Mouse (Mus musculus) erythroblast, adult 5-6 weeks (primary cell): ENCODE measurements around the gene Klc1. TPM values are rescaled to one million over a fixed set of nuclear protein-coding genes. Genes with fewer than 3 reads are reported as not detected.
"Not testable (repeated sequence)": the region's sequence is repeated elsewhere in the genome, so short reads cannot be mapped to it uniquely, and the experiment has no call there.

Experiments
- ATAC-seq: replicated peaks from 2 replicates; pipeline ENCODE4 v1.8.0; 2016; ENCODE audit warnings: moderate number of reproducible peaks, mild to moderate bottlenecking, moderate TSS enrichment, inconsistent platforms; ENCODE audit not compliant: poor library complexity, low FRiP score, severe bottlenecking
- total RNA-seq, 2 experiments: library from RNA; stranded (forward) in 1 of 2; stranded (reverse) in 1 of 2; fragments of 150-400 nt in 1 of 2; fragments of 200-764, 138-1000 nt in 1 of 2; gene quantifications; 2 replicates each; pipeline versions ENCODE4 v1.2.3 to v1.2.4; 2015 to 2017; ENCODE audit warnings: low replicate concordance in 2 of 2

Gene Klc1
- 3.8 and 13.1 TPM in 2 replicates for total RNA-seq (2015; ENCODE audit: low replicate concordance)
- 12.9 and 21.9 TPM in 2 replicates for total RNA-seq (2017; ENCODE audit: low replicate concordance)

DNA sequence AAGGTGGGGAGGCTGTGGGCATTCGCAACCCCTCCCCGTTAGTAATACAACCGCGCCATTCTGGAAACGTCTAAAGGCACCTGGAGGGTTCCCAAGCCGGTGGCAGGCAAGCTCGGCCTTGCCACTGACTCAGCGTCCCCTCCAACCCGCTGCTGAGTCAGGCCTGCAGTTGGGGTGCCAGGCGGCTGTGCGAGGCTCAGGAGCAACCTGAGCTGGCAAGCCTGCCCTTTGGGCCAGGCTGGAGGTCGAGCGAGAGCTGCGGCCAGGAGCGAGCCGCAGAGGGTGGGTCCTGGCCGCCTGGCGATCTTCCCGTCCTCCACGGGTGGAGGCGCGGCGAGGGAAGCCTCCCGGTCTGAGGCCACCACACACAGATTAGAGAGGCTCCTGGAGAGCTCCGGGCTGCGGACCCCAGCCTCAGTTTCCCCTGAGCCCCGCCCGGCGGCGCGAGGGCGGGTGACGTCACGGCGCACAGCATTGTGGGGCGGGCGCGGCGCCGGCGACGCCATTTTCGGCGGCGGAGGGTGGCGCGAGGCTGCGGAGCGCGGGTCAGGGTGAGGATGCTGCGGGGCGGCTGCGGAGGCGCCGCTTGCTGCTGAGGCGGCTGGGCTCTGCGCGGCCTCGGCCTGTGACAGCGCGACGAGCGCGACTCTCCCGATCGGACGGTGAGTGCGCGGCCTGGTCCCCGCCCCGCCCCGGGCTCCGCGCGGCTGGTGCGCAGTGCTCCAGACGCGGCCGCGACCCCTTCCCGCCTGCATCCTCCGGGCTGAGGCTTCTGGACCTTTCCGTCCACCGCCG, at the start of gene Klc1:
Gene Klc1, plus strand, starts transcription at position 469 of the 795 bp plus-strand sequence.
- peak; percentile 68 for ATAC-seq

DNA sequence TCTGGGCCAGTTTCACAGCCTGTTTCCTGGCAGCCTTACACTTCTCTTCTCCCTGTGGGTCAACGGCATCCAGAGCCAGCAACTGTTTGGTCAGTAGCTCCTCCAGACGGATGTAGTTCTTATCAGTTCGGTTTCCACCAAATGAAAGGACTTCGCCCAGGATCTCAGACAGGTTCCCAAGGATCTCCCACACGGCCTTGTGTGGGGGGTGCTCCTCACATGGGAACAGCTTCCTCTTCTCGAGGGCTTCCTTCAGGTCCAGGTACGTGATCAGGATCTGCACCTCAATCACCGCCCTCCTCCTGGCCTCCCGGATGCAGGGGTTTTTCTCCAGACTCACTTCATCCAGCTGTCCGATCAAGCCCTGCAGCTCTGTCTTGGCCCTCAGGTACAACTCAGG, 48.6 kb upstream of the Klc1 start:
- no peak for ATAC-seq

DNA sequence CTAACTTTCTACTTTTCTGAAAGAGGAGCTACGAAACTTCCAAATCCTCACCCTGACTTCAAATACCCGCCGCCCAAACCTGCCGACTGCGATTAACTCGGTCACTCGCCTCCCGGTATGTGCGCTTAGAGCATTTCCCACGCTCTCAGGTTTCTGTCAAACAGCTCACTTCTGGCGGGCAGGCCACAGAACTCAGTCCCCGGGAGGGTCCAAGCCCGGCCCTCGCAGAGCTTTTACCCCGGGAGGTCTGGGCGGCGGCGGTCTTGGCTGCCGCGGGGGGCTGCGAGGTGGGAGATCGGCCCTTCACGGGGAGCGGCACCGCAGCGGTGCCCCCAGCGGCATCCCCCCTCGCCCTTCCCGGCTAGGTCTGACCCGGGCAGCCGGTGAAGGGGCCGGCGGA, 46.2 kb upstream of the Klc1 start:
- 0 out of 2 replicates have a peak, but pooled peaks have one; percentile 9 for ATAC-seq

DNA sequence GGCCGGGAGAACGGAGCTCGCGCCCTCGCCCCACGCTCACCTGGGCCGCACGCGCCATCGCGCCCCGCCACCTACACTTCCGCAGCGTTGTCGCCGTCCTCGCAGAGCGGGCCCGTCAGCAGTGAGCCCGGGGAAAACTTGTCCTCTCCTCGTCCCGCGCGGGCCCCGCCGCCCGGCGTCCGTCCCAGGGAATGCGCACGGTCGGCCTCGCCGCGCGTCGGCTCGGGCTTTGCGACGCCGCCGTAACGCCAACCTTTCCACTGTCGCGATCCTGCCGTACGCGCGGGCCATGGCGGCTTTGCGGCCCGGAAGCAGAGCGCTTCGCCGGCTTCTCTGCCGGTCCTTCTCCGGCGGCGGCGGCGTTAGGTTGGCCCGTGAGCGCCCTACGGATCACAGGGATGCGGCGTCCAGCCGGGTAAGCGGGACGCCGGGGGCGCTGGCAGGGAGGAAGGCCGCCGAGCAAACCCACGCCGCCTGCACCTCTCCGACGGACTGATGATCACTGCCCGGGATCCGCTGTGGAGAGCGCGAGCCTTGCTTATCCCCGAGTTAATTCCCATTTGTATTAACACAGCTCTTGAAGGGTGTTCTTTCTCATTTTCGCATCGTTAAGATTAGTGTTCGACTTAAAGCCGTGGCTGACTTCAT, 45.5 kb upstream of the Klc1 start, which contains the start of the genes Bag5 and Apopt1:
Gene Bag5, minus strand, starts transcription at position 254 of the 648 bp plus-strand sequence.
Gene Apopt1, plus strand, starts transcription at position 258 of the 648 bp plus-strand sequence.
- ATAC-seq, result peak; percentile 86

DNA sequence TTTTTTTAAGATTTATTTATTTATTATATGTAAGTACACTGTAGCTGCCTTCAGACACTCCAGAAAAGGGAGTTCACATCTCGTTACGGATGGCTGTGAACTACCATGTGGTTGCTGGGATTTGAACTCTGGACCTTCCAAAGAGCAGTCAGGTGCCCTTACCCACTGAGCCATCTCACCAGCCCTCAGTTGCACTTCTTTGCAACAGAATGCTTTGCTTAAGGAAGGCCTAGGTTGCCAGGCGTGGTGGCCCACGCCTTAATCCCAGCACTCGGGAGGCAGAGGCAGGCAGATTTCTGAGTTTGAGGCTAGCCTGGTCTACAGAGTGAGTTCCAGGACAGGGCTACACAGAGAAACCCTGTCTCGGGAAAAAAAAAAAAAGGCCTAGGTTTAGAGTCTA, 44.8 kb upstream of the Klc1 start:
- ATAC-seq, result not testable (repeated sequence)

DNA sequence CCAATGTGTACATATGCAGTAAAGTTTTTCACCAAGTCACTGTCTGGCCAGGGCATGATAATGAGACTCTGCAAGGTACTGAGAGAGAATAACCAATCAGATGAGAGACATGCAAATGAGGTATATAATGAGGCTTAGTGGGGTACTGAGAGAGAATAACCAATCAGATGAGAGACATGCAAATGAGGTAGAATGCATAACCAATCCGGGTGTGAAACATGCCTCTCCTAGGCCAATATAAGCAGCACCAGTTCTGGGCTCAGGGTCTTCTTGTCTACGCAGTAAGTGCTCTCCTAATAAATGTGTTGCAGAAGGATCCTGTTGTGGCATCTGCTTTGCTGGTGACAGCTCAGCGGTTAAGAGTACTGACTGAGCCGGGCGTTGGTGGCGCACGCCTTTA, 42.1 kb upstream of the Klc1 start:
- ATAC-seq, result no peak

DNA sequence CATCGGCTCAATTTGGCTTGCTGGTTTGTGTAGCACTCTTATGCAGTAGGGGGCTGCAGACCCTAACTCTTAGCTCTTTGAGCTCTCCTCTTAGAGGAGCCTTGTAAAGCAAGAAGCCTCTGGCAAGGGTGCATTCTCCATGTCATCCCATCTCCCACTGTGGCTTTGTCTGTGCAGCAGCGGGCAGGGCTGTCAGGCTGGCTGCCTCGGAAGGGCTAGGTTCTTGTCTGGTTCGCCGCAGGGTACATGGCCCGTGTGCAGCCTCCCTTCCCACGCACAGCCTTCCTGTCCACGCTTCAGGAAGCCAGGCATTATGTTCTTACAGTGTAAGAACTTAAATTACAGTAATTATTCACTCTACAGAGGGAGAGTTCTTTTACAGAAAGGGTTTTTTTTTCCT, 40.0 kb upstream of the Klc1 start:
- ATAC-seq, result no peak

DNA sequence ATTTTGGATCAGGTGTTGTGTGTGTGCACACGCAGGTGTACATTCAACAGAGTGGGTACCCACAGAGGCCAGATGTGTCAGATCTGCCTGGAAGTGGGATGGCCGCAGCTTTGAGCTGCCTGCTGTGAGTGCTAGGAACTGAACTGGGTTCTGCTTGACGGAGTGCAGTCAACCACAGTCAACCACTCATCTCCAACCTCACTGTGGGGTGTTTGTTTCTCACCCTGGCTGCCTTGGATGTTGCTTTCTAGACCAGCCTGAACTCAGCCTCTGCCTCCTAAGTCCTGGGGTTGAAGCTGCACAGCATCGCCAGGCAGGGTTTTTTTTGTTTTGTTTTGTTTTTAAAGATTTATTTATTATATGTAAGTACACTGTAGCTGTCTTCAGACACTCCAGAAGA, 38.4 kb upstream of the Klc1 start:
- ATAC-seq, result no peak

DNA sequence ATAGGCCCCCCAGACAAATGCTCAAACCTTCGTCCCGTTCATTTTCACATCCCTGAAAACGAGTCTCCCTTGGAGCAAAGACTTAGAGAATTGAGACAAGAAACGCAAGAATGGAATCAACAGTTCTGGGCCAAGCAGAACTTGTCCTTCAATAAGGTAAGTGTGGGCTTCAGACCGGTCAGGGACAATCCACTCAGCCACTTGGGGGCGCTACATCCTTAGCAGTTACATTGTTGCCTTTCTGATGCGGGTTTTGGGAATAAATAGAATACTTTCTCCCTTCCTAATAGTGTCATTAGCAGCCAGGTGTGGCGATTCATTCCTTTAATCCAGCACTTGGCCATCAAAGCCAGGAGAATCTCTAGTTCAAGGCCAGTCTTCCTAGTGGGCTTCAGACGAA, 36.0 kb upstream of the Klc1 start:
- no peak for ATAC-seq

DNA sequence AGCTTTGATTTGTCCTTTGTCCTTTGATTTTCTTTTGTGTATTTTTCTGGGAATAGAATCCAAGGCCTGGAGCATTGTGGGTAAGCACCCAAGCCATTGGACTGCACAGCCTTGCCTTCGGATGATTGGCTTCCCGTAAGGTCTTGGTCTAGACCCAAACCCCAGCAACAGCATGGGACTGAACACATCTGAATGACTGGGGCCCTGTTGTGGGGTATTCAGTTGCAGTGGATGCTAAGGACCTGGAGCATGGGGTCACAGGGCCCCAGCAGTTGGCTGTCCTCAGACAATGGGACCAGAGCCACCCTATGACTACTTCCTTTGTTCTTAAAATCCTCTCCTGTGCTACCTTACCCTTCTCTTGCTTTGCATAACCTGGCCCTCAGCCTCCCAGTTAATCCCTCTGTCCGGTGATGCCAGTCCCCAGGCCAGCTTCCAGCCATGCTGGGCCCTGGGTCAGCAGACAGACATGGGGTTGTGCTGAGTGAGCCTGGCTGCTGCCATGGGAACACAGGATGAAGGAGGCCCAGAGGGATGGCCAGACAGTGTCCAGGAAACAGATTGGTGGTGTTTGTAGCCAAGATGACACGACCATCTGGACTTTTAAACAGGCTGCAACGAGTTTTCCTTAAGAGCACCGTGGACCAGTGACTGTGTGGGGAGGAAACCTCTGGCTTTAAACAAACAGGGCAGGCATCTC, 33.9 kb upstream of the Klc1 start:
- ATAC-seq, result no peak

DNA sequence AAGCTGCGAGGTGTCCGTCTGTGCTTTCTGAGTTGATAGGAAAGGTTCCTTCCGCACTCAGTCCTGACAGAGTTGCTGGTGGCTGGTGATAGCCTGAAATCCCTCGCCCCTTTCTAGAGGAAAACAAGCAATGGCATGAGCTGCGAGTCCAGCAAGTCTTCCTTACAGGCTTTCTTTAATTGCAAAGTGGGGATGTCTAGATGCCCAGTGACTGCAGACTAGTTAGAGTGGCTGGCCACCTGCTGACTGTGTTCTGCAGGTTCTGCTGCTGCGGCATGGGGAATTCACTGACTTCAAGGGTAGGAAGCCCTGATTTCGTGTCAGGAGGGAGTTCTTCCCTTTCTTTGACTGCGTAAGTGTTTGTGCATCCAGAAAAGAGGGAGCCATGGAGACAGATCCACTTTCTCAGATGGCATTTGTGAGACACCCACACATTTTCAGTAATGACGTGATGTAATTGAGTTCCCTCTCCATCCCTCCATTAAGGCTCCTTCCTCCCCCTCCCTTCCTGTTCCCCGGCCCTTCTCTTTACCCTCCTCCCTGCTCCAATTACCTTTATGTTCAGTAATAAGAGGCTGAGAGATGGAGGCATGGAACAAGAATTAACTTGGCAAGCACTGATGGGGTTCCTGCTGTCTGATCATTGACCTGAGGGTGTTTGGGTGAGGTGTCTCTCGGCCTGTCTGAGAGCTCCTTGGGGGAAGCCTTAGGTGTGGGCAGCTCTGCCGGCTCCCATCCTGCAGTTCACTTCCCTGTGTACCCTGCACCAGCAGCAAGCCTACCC, 33.1 kb upstream of the Klc1 start:
- no peak for ATAC-seq

DNA sequence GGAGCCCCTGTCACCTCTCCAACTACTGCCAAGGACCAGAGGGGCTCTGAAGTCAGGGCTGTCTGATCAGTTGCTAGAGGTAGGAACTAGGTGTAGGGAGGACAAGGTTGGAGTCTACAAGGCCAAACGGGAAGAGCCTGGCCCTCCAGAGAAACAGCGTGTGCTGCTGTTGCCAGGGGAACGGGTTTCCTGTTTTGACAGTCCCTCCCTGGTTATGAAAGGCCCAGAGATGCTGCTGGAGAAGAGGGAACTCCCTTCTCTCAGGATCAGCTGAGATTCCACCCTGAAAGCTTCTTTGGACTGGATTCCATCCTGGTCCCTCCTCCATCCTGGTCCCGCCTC, 32.6 kb upstream of the Klc1 start:
- ATAC-seq, result no peak

DNA sequence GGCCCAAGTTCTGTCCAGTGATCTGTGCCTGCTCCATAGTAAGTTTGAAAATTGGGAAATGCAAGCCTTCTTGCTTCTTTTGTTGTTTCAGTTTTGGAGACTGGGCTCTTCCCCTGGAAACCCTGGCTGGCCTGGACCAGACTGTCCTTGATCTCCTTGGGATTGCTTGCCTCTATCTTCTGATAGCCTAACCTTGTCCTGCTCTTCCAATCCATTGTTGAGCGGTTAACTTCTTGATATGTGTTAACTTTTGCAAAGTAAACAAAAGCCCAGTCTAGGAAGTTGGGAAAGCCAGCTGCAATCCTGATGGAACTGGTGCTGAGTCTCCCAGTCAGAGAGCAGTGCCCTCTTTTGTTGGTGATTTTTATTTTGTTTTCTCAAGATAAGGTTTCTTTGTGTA, 30.7 kb upstream of the Klc1 start:
- ATAC-seq, result no peak

DNA sequence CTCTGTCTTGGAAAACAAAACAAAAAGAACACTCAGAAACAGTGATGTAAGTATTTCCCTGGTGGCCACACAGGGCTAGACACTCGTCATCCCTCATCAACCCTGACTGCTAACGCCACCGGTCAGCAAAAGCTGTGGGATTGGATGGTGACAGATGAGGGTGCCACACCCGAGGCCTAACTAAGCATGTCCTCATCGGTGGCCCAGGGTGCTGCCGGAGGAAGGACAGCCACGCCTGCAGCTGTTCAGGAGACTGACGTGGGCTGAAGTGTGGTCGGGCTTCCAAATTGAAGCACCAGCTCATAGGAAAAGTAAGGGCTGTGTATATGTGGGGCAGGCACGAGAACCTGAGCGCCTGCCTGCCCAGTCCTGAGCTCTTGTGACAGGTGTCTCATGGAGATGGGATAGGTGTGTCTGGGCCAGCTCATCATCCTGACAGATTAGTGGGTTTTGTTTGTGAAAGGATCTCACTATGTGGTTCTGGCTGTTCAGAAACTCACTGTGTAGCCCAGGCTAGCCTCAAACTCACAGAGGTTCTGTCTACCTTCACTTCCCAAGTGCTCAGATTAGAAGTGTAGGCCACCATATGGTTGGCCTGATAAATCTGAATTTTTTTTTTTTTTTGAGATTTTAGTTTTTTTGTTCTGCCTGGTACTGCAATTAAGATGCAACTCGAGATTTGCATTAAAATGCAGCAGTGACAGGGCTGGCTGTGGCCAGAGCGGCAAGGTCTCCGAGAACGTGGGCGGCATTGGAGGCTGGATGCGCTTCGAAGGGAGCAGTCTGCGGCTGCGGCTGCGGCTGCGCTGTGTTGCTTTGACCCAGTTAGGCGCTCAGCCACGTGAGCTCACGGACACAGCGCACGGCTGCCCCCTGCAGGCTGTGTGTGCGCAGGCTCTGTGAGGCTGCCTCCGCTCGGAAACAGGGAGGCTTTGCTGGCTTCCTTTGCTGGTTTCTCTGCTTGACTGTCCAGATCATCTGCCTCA, 26.5 kb upstream of the Klc1 start:
- ATAC-seq, result peak; percentile 92

DNA sequence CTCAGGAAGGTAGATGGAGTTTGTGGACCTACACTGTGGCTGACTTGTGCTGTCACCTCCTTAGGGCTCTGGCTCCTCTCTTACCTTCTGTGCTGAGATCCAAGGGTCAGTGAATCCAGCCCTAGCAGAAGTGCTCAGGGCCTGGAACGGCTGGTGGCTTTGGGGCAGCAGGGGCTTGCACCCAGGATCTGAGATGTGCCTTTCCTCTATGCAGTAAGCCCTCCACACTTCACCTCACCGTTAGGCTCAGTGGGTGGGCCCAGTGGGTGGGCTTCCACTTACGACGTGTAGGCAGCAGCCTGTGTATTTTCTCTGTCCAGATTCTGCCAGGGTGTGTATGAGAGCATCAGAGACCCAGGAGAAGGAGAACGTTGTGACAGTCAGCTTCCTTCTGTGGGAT, 25.7 kb upstream of the Klc1 start:
- ATAC-seq, result peak; percentile 40

DNA sequence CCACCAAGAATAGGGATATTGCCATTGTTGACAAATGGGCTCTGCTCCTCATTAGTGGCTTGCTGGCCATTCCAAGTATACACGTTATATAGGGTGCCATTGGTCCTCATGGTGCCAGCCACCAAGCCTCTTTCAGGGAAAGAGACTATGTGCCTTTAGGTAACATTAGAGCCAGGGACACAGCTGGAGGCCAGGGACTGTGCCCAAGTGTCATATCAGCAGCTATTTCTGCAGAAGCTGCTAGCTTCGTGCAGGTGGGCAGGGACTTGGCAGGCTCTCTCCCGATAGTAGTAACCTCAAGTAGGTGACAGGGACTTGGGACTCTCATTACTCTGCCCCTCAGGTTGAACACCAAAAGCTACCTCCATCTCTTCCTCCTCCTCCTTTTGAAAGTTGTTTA, 23.7 kb upstream of the Klc1 start:
- no peak for ATAC-seq

DNA sequence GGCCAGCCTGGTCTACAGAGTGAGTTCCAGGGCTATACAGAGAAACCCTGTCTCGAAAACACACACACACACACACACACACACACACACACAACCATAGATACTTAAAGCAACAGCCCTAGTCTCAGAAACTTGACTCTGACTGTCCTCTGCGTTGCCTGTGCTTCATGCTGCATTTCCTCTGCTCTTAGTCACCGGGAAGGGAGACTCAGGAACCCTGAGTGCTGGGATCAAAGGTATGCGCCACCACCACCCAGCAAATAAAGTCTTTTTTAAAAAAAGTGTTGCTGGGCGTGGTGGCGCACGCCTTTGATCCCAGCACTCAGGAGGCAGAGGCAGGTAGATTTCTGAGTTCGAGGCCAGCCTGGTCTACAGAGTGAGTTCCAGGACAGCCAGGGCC, 22.0 kb upstream of the Klc1 start:
- ATAC-seq, result not testable (repeated sequence)

DNA sequence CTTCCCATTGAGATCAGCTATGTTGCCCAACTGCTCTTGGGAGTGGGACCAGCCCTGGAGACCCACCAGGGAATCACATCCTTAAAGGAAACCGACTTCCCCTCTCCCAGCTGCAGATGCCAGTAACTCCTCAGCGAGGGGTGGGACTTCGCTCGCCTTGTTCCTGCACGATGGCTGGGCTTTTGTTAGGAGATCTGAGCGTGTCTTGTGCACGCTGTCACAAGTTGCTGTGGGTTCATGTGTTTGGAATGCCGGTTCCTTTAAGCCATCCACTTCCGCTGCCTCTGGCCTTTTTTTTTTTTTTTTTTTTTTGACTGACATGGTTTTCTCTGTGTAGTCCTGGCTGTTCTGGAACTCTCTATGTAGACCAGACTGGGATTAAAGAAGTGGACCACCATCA, 21.3 kb upstream of the Klc1 start:
- ATAC-seq, result no peak

DNA sequence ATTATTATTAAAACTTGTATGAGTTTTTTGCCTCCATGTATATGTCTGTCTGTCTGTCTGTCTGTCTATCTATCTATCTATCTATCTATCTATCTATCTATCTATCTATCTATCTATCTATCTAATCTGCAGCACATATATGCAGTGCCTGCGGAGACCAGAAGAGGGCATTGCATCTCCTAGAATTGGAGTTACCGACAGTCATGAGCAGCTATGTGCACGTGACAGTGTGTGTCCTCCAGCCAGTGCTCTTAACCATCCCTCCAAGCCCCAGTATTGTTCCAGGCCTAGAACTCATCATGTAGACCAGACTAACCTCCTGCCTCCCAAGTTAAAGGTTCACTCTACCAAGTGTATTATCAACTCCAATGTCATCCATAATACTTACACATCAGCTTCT, 19.9 kb upstream of the Klc1 start:
- ATAC-seq, result no peak
